Mouse (Mus musculus): ENCODE results near the gene Acacb. TPM values are rescaled to one million over a fixed set of nuclear protein-coding genes. Genes with fewer than 3 reads are reported as not detected.

The Acacb gene
- total and polyA plus RNA-seq, 2 experiments from 2014 or later, result 2.0 to 5.6 TPM

DNA sequence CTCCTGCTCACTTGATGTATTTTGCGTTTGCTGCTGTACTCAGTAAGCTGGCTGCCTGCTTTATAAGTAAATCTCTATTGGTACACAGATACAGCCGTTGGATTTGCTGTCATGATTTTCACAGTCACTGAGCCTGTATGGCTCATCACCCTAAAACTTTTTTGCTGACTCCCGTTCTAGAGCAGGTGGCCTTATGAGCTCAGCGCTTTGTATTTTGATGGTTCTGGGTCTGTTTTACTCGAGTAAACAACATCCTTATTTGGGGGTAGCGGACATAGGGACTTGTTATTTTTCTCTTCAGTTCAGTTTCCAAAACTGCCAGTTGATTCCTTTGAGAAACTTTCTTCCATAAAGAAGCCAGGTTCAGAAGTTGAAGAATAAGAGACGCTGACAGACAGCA lies 79.7 kb downstream of the Acacb start:
- peaks cover 14% of the 10 kb centered on the region; the same call in 1 of the 2 replicates for H3K9me3 ChIP-seq (ENCODE audit: low read length)
- no peaks in the 10 kb centered on the region for H3K36me3 ChIP-seq (ENCODE audit: insufficient read depth, low read length)
- no peak overlapping the region for H3K9ac ChIP-seq (replicated peaks; ENCODE audit: low read length, poor library complexity, severe bottlenecking)
- ATAC-seq (ENCODE audit: low FRiP score) (no peak), DNase-seq (ENCODE audit: low spot score) (peak; percentile 38)
- no peak overlapping the region for H3K27ac ChIP-seq (ENCODE audit: low read depth, low read length)
- 95% methylated on average over 7 of the region's 7 CpGs for WGBS
- H3K4me1 ChIP-seq (ENCODE audit: insufficient read depth, low read length), result no peaks in the 10 kb centered on the region
- no peaks in the 10 kb centered on the region for H3K27me3 ChIP-seq (ENCODE audit: insufficient read depth, low read length)
- no peak for TF ChIP-seq CTCF (IDR thresholded peaks at IDR 0.05)
- no peak overlapping the region for H3K4me3 ChIP-seq (ENCODE audit: low read depth, low read length)
- H3K4me2 ChIP-seq (ENCODE audit: low read depth, low read length, poor library complexity, severe bottlenecking), result no peak overlapping the region

DNA sequence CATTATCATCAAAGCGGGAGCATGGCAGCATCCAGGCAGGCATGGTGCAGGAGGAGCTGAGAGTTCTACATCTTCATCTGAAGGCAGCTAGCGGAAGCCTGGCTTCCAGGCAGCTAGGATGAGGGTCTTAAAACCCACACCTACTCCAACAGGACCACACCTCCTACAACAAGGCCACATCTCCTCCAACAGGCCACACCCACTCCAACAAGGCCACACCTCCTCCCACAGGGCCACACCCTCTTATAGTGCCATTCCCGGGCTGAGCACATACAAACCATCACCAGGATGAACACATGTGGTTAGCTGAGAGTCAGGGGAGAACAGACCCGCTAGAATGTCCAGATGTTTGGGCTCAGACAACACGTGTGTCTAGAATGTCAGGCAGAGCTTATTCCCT lies 82.6 kb downstream of the Acacb start:
- ATAC-seq (ENCODE audit: low FRiP score), result no peak

DNA sequence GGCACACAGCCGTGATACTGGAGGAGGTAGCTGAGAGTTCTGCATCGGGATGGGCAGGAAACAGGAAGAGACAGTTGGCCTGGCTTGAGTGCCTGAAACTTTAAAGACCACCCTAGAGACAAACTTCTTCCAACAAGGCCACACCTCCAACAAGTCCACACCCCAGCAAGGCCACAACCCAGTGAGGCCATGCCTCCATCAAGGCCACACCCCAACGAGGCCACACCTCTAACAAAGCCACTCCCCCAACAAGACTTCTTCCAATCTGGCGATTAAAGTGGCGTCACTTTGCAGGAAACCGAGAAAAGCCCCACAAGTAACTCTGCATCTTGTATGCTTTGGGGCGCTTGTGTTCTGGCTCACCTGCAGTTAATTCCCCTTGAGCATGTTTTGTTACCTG lies 92.6 kb downstream of the Acacb start:
- TF ChIP-seq CTCF (IDR thresholded peaks at IDR 0.05), result no peak
- Histone ChIP-seq H3K36me3 (ENCODE audit: insufficient read depth, low read length) (no peaks in the 10 kb centered on the region), H3K4me3 (ENCODE audit: low read depth, low read length) (no peak overlapping the region), H3K9me3 (ENCODE audit: low read length) (no peaks in the 10 kb centered on the region), H3K4me1 (ENCODE audit: insufficient read depth, low read length) (no peaks in the 10 kb centered on the region), H3K4me2 (ENCODE audit: low read depth, low read length, poor library complexity, severe bottlenecking) (no peak overlapping the region), H3K27me3 (ENCODE audit: insufficient read depth, low read length) (peaks cover 4% of the 10 kb centered on the region; the same call in 1 of the 2 replicates), H3K9ac (replicated peaks; ENCODE audit: low read length, poor library complexity, severe bottlenecking) (no peak overlapping the region), H3K27ac (ENCODE audit: low read depth, low read length) (no peak overlapping the region)
- DNase-seq (ENCODE audit: low spot score) (no peak), ATAC-seq (ENCODE audit: low FRiP score) (no peak)
- 40% methylated on average over 7 of the region's 7 CpGs for WGBS

More for the DNA sequence above, 82.6 kb downstream of the Acacb start:
- Histone ChIP-seq H3K27me3 (ENCODE audit: insufficient read depth, low read length) (no peaks in the 10 kb centered on the region), H3K4me3 (ENCODE audit: low read depth, low read length) (no peak overlapping the region), H3K9ac (replicated peaks; ENCODE audit: low read length, poor library complexity, severe bottlenecking) (no peak overlapping the region), H3K27ac (ENCODE audit: low read depth, low read length) (no peak overlapping the region), H3K9me3 (ENCODE audit: low read length) (peaks cover 14% of the 10 kb centered on the region; the same call in 1 of the 2 replicates), H3K36me3 (ENCODE audit: insufficient read depth, low read length) (no peaks in the 10 kb centered on the region), H3K4me2 (ENCODE audit: low read depth, low read length, poor library complexity, severe bottlenecking) (no peak overlapping the region), H3K4me1 (ENCODE audit: insufficient read depth, low read length) (no peaks in the 10 kb centered on the region)
- 81% methylated on average over 5 of the region's 5 CpGs for WGBS
- no peak for DNase-seq (ENCODE audit: low spot score)
- TF ChIP-seq CTCF (IDR thresholded peaks at IDR 0.05), result no peak

DNA sequence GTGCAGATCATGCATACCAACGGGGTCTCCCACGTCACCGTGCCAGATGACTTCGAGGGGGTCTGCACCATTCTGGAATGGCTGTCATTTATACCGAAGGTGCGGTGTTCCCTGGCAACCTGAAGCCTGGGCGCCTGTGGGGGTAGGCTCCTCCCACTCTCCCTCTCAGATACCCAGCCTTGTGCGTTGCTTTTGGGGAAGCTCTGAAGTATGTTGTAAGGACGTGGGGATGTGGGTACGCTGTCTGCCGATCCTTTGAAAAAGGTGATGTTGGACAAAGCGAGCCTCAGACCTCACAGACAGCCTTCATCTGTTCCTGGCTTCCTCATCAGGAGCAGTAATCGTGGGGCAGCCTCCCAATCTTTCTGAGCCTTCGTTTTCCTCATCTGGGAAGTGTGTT lies 93.4 kb downstream of the Acacb start:
- WGBS, result 41% methylated on average over 14 of the region's 14 CpGs
- H3K4me2 ChIP-seq (ENCODE audit: low read depth, low read length, poor library complexity, severe bottlenecking), result no peak overlapping the region

DNA sequence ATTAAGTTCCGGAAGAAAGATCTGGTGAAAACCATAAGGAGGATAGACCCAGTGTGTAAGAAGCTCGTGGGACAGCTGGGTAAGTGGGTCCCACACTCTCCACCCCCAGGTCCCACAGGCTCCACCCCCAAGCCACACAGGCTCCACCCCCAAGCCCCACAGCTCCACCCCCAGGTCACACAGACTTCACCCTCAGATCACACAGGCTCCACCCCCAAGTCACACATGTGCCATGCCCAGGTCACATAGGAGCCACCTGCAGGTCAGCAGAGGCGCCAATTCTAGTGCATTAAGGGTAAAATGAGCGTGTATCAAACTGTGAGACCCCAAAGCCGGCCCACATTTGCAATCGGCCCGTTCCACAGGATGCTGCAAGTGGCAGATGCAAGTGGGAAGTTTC lies 100.1 kb downstream of the Acacb start:
- Histone ChIP-seq H3K9ac (replicated peaks; ENCODE audit: low read length, poor library complexity, severe bottlenecking) (no peak overlapping the region), H3K27ac (ENCODE audit: low read depth, low read length) (no peak overlapping the region), H3K36me3 (ENCODE audit: insufficient read depth, low read length) (no peaks in the 10 kb centered on the region), H3K4me2 (ENCODE audit: low read depth, low read length, poor library complexity, severe bottlenecking) (no peak overlapping the region), H3K4me3 (ENCODE audit: low read depth, low read length) (no peak overlapping the region), H3K9me3 (ENCODE audit: low read length) (no peaks in the 10 kb centered on the region), H3K27me3 (ENCODE audit: insufficient read depth, low read length) (no peaks in the 10 kb centered on the region), H3K4me1 (ENCODE audit: insufficient read depth, low read length) (no peaks in the 10 kb centered on the region; the same call in 1 of the 2 replicates)
- DNase-seq (ENCODE audit: low spot score) (no peak), ATAC-seq (ENCODE audit: low FRiP score) (no peak)
- WGBS, result 85% methylated on average over 7 of the region's 7 CpGs
- TF ChIP-seq CTCF (IDR thresholded peaks at IDR 0.05), result no peak

More for the DNA sequence above, 93.4 kb downstream of the Acacb start:
- Histone ChIP-seq H3K36me3 (ENCODE audit: insufficient read depth, low read length) (no peaks in the 10 kb centered on the region), H3K4me3 (ENCODE audit: low read depth, low read length) (no peak overlapping the region), H3K4me1 (ENCODE audit: insufficient read depth, low read length) (no peaks in the 10 kb centered on the region), H3K27ac (ENCODE audit: low read depth, low read length) (no peak overlapping the region), H3K9me3 (ENCODE audit: low read length) (no peaks in the 10 kb centered on the region), H3K27me3 (ENCODE audit: insufficient read depth, low read length) (peaks cover 4% of the 10 kb centered on the region; the same call in 1 of the 2 replicates), H3K9ac (replicated peaks; ENCODE audit: low read length, poor library complexity, severe bottlenecking) (no peak overlapping the region)
- no peak for TF ChIP-seq CTCF (IDR thresholded peaks at IDR 0.05)
- ATAC-seq (ENCODE audit: low FRiP score), result no peak
- no peak for DNase-seq (ENCODE audit: low spot score)

DNA sequence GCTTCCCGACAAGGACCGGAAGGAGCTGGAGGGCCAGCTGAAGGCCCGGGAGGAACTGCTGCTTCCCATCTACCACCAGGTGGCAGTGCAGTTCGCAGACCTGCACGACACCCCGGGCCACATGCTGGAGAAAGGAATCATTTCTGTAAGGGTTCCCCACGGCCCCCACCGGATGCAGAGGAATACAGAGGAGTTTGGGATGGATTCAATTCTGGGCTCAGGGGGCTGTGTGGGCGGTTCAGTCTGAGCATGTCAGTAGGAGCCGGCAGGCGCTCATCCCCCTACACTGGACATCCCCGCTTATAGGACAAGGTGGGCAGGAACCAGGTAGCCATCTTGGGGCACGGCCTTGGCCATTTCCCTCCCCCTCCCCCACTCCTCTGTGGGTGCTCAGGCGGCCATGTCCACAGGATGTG lies 101.8 kb downstream of the Acacb start:
- Histone ChIP-seq H3K9me3 (ENCODE audit: low read length) (no peaks in the 10 kb centered on the region), H3K4me1 (ENCODE audit: insufficient read depth, low read length) (no peaks in the 10 kb centered on the region; the same call in 1 of the 2 replicates), H3K4me2 (ENCODE audit: low read depth, low read length, poor library complexity, severe bottlenecking) (peak overlapping the region; percentile 30), H3K36me3 (ENCODE audit: insufficient read depth, low read length) (no peaks in the 10 kb centered on the region), H3K27me3 (ENCODE audit: insufficient read depth, low read length) (no peaks in the 10 kb centered on the region), H3K4me3 (ENCODE audit: low read depth, low read length) (no peak overlapping the region), H3K9ac (replicated peaks; ENCODE audit: low read length, poor library complexity, severe bottlenecking) (peak overlapping the region; percentile 39; the same call in 1 of the 2 replicates), H3K27ac (ENCODE audit: low read depth, low read length) (no peak overlapping the region)
- 15% methylated on average over 14 of the region's 14 CpGs for WGBS
- ATAC-seq (ENCODE audit: low FRiP score), result peak; percentile 80
- peak; percentile 88 for DNase-seq (ENCODE audit: low spot score)
- TF ChIP-seq CTCF (IDR thresholded peaks at IDR 0.05), result peak; percentile 96

All from midbrain, postnatal 0 days (tissue).